ENCODE assay signal across 18 mouse cellular contexts in the genomic region with DNA sequence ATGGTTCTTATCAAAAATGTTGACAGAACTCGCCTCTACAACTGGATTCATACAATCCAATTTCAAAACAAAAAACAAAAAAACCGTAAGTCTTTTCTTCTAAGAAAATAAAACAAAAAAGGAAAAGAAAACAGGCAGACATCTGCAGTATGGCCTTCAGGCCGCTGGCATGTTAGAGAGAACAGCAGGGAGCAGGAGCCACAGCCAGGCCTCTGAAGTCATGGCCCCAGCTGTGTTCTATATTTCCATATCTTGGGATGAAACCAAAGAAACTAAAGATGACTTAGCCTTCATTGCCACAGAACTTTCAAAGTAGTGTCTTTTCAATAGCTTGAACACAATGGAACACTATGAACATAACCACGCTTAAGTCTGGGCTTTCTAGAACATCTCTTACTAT. TPM values are rescaled to one million over a fixed set of nuclear protein-coding genes. Genes with fewer than 3 reads are reported as not detected.
A peak's percentile ranks its signal among the peaks of the same experiment; 100 is the strongest.
DNase-seq lines count a peak whose midpoint lies in the region; ATAC-seq and TF ChIP-seq lines count a peak whose summit lies in the region.
"Had no signal": no experiment of that assay in that cellular context is flagged by ENCODE, and none has a peak within 500 bp of the region (broad histone marks: within the 10 kb centered on the region; RNA-seq: fewer than 3 reads in every experiment).

No protein-coding gene starts in this region.

- no peaks in the 10 kb centered on the region for H3K36me3 ChIP-seq in hindbrain, embryonic 11.5 days (ENCODE audit: control insufficient read depth, insufficient read depth, low read length)
- no peaks in the 10 kb centered on the region for H3K36me3 ChIP-seq in hindbrain, embryonic 12.5 days
- no peaks in the 10 kb centered on the region for H3K36me3 ChIP-seq in lung, embryonic 14.5 days (ENCODE audit: insufficient read depth)
- H3K36me3 ChIP-seq: heart, embryonic 10.5 days; hindbrain, embryonic 10.5 days; liver, embryonic 13.5 days; lung, embryonic 15.5 days; neural tube, embryonic 12.5 days; stomach, embryonic 15.5 days had no signal

- H3K27me3 ChIP-seq in hindbrain, embryonic 11.5 days (ENCODE audit: control insufficient read depth, insufficient read depth, low read length) = no peaks in the 10 kb centered on the region
- no peaks in the 10 kb centered on the region for H3K27me3 ChIP-seq in hindbrain, embryonic 12.5 days
- H3K27me3 ChIP-seq in lung, embryonic 14.5 days (ENCODE audit: insufficient read depth, low read length) = no peaks in the 10 kb centered on the region
- H3K27me3 ChIP-seq: forebrain, embryonic 13.5 days; liver, embryonic 13.5 days; lung, embryonic 15.5 days; neural tube, embryonic 12.5 days; stomach, embryonic 15.5 days had no signal

- ATAC-seq in hindbrain, embryonic 11.5 days (ENCODE audit: low FRiP score) = no peak
- ATAC-seq in hindbrain, embryonic 12.5 days (ENCODE audit: low FRiP score) = no peak
- no peak for ATAC-seq in lung, embryonic 14.5 days (ENCODE audit: insufficient read depth)
- ATAC-seq: forebrain, embryonic 13.5 days; inflammation-experienced regulatory T-cells, adult 6 months had no signal

- no peak for TF ChIP-seq CTCF in lung, embryonic 14.5 days (IDR thresholded peaks at IDR 0.05; ENCODE audit: low read depth)
- TF ChIP-seq CTCF in lung, adult 2 months (IDR thresholded peaks at IDR 0.05; ENCODE audit: insufficient read depth, low read length) = no peak
- TF ChIP-seq CTCF in brain, embryonic 14.5 days (IDR thresholded peaks at IDR 0.05; ENCODE audit: borderline replicate concordance, extremely low read depth, insufficient read depth, insufficient read length) = no peak

- no peak overlapping the region for H3K27ac ChIP-seq in hindbrain, embryonic 11.5 days (ENCODE audit: low read depth, low read length)
- H3K27ac ChIP-seq in hindbrain, embryonic 12.5 days = no peak overlapping the region
- H3K27ac ChIP-seq in lung, embryonic 14.5 days (ENCODE audit: low read depth) = peak overlapping the region; percentile 54; the same call in 1 of the 2 replicates
- H3K27ac ChIP-seq: forebrain, embryonic 13.5 days; heart, embryonic 10.5 days; hindbrain, embryonic 10.5 days; liver, embryonic 13.5 days; lung, embryonic 15.5 days; neural tube, embryonic 12.5 days; stomach, embryonic 15.5 days had no signal

- no peak overlapping the region for H3K4me2 ChIP-seq in hindbrain, embryonic 11.5 days (replicated peaks; ENCODE audit: low read depth, low read length)
- H3K4me2 ChIP-seq in hindbrain, embryonic 12.5 days (replicated peaks) = no peak overlapping the region
- H3K4me2 ChIP-seq in lung, embryonic 14.5 days = no peak overlapping the region
- H3K4me2 ChIP-seq: forebrain, embryonic 13.5 days; liver, embryonic 13.5 days; lung, embryonic 15.5 days; neural tube, embryonic 12.5 days; stomach, embryonic 15.5 days had no signal

- no peak for TF ChIP-seq POLR2A in lung, adult 2 months (IDR thresholded peaks at IDR 0.05; ENCODE audit: borderline replicate concordance, extremely low read depth, low read depth, low read length)
- no peak for TF ChIP-seq POLR2A in brain, embryonic 14.5 days (IDR thresholded peaks at IDR 0.05; ENCODE audit: borderline replicate concordance, extremely low read depth, insufficient read depth, insufficient read length, poor library complexity, severe bottlenecking)

- peak; percentile 7 for DNase-seq in hindbrain, embryonic 11.5 days (ENCODE audit: low spot score)
- peak; percentile 35 for DNase-seq in lung, embryonic 14.5 days
- no peak for DNase-seq in lung, adult 2 months
- DNase-seq in brain, embryonic 14.5 days (ENCODE audit: low read depth) = peak; percentile 14
- peak; percentile 13 for DNase-seq in mesoderm, embryonic 11.5 days (ENCODE audit: low read depth, low spot score)
- DNase-seq in retina, embryonic 14.5 days (ENCODE audit: low spot score) = no peak
- DNase-seq: cerebellum, adult 2 months; kidney, adult 18-20 months; liver, embryonic 13.5 days; thymus, postnatal 25 days had no signal

- H3K4me3 ChIP-seq in hindbrain, embryonic 11.5 days (ENCODE audit: low read depth, low read length) = no peak overlapping the region
- H3K4me3 ChIP-seq in hindbrain, embryonic 12.5 days = no peak overlapping the region
- H3K4me3 ChIP-seq in lung, embryonic 14.5 days (ENCODE audit: low read depth, low read length) = no peak overlapping the region
- H3K4me3 ChIP-seq in lung, adult 2 months (replicated peaks; ENCODE audit: extremely low read depth, low read depth, low read length) = no peak overlapping the region
- H3K4me3 ChIP-seq: forebrain, embryonic 13.5 days; heart, embryonic 10.5 days; hindbrain, embryonic 10.5 days; liver, embryonic 13.5 days; lung, embryonic 15.5 days; neural tube, embryonic 12.5 days; stomach, embryonic 15.5 days had no signal

- H3K9me3 ChIP-seq in hindbrain, embryonic 11.5 days (ENCODE audit: control insufficient read depth, low read length) = no peaks in the 10 kb centered on the region
- no peaks in the 10 kb centered on the region for H3K9me3 ChIP-seq in hindbrain, embryonic 12.5 days (replicated peaks)
- no peaks in the 10 kb centered on the region for H3K9me3 ChIP-seq in lung, embryonic 14.5 days (ENCODE audit: low read depth, low read length)
- H3K9me3 ChIP-seq: forebrain, embryonic 13.5 days; heart, embryonic 10.5 days; hindbrain, embryonic 10.5 days; liver, embryonic 13.5 days; lung, embryonic 15.5 days; neural tube, embryonic 12.5 days; stomach, embryonic 15.5 days had no signal

- H3K9ac ChIP-seq in hindbrain, embryonic 11.5 days (ENCODE audit: low read depth, low read length) = no peak overlapping the region
- no peak overlapping the region for H3K9ac ChIP-seq in hindbrain, embryonic 12.5 days
- no peak overlapping the region for H3K9ac ChIP-seq in lung, embryonic 14.5 days
- H3K9ac ChIP-seq: forebrain, embryonic 13.5 days; liver, embryonic 13.5 days; lung, embryonic 15.5 days; neural tube, embryonic 12.5 days; stomach, embryonic 15.5 days had no signal

- no peaks in the 10 kb centered on the region for H3K4me1 ChIP-seq in hindbrain, embryonic 11.5 days (replicated peaks; ENCODE audit: control insufficient read depth, insufficient read depth, low read length)
- H3K4me1 ChIP-seq in hindbrain, embryonic 12.5 days = no peaks in the 10 kb centered on the region
- no peaks in the 10 kb centered on the region for H3K4me1 ChIP-seq in lung, embryonic 14.5 days (ENCODE audit: insufficient read depth)
- H3K4me1 ChIP-seq in lung, adult 2 months (ENCODE audit: control insufficient read depth, insufficient read depth, low read length) = no peaks in the 10 kb centered on the region; the same call in 1 of the 2 replicates
- H3K4me1 ChIP-seq: forebrain, embryonic 13.5 days; lung, embryonic 15.5 days; neural tube, embryonic 12.5 days; stomach, embryonic 15.5 days had no signal

- 62% methylated on average over 4 of the region's 4 CpGs for WGBS in hindbrain, embryonic 11.5 days
- WGBS in hindbrain, embryonic 12.5 days = 59% methylated on average over 4 of the region's 4 CpGs
- 66% methylated on average over 4 of the region's 4 CpGs for WGBS in lung, embryonic 14.5 days
- WGBS in lung, adult 2 months = 78% methylated on average over 4 of the region's 4 CpGs

RNA-seq across cellular contexts. Expression of a gene that starts 31.2 kb away (rescaled TPM):
- 12.4 and 14.6 TPM in 2 replicates for polyA plus RNA-seq in hindbrain, embryonic 11.5 days (2014; fragmentation: Nextera tagmentation; extraction: Ambion mirVana)
- polyA plus RNA-seq in hindbrain, embryonic 12.5 days (2016; fragmentation: Nextera tagmentation; extraction: Ambion mirVana) = 14.4 and 15.4 TPM in 2 replicates
- polyA plus RNA-seq in lung, embryonic 14.5 days (2014; fragmentation: Nextera tagmentation; extraction: Ambion mirVana) = 28.3 and 29.9 TPM in 2 replicates
- polyA plus RNA-seq in lung, adult 2 months (2012; rRNA removed) = 6.1 and 10.3 TPM in 2 replicates
- 6.0 and 8.1 TPM in 2 replicates for polyA plus RNA-seq in brain, embryonic 14.5 days (2012; rRNA removed)

Comparison
In these comparisons a context has a peak if more than half of its experiments do, and no peak if none do; other contexts are left out.
1. DNase-seq: peak in hindbrain, embryonic 11.5 days (single experiment), lung, embryonic 14.5 days (single experiment), brain, embryonic 14.5 days (single experiment) and mesoderm, embryonic 11.5 days (single experiment); none in lung, adult 2 months (single experiment) and retina, embryonic 14.5 days (single experiment).